Mouse (Mus musculus): Measurements from ENCODE around the gene S100a5. TPM values are rescaled to one million over a fixed set of nuclear protein-coding genes. Genes with fewer than 3 reads are reported as not detected.
A peak's percentile ranks its signal among the peaks of the same experiment; 100 is the strongest.

The S100a5 gene
- total and polyA plus RNA-seq, 3 experiments: not detected

- TF ChIP-seq EP300 (IDR thresholded peaks at IDR 0.05; ENCODE audit: insufficient read depth, low read depth, low read length): no peak
- no peak for TF ChIP-seq POLR2A (IDR thresholded peaks at IDR 0.05; ENCODE audit: insufficient read depth, low read depth, low read length)
- TF ChIP-seq CTCF (IDR thresholded peaks at IDR 0.05): 0 out of 2 replicates have a peak, but pooled peaks have one; percentile 2
Measured at GRCm38 (mm10) chr3:90607361-90607760, 962 bp upstream of the S100a5 start.

GRCm38 (mm10) chr3:90609102-90609501, 779 bp downstream of the S100a5 start:
- no peaks in the 10 kb centered on the region for H3K36me3 ChIP-seq (ENCODE audit: control insufficient read depth, insufficient read depth, low read length)

More at GRCm38 (mm10) chr3:90607361-90607760, 962 bp upstream of the S100a5 start:
- Histone ChIP-seq H3K4me1 (ENCODE audit: control insufficient read depth, insufficient read depth, low read length) (peaks cover 11% of the 10 kb centered on the region), H3K4me3 (no peak overlapping the region), H3K27me3 (ENCODE audit: control insufficient read depth, insufficient read depth, low read length) (no peaks in the 10 kb centered on the region), H3K27ac (no peak overlapping the region), H3K36me3 (ENCODE audit: control insufficient read depth, insufficient read depth, low read length) (no peaks in the 10 kb centered on the region), H3K79me2 (replicated peaks; ENCODE audit: control insufficient read depth, insufficient read depth, low read length) (no peaks in the 10 kb centered on the region), H3K9ac (ENCODE audit: low read depth, low read length) (no peak overlapping the region)
- DNase-seq: no peak
- 85% methylated on average over 3 of the region's 3 CpGs for whole genome bisulfite sequencing
- intact Hi-C loops (cut with DNase I): no loop called here

DNA sequence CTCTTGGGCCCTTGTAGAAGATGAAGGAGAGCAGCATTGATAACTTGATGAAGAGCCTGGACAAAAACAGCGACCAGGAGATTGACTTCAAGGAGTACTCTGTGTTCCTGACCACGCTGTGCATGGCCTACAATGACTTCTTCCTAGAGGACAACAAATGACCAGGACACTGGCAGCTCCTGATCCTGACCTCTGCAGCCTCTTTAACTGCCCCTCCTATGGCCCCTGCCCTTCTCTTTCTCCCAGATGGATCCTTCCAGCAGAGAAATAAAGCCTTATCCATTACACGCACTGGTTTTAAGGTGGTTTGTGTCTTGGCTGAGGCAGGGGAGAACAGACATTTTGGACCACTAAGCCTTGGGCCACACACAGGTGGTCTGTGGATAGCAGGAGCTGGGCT, 3.2 kb downstream of the S100a5 start:
- no peak overlapping the region for H3K4me3 ChIP-seq
- H3K27ac ChIP-seq: no peak overlapping the region
- H3K36me3 ChIP-seq (ENCODE audit: control insufficient read depth, insufficient read depth, low read length): no peaks in the 10 kb centered on the region
- H3K79me2 ChIP-seq (replicated peaks; ENCODE audit: control insufficient read depth, insufficient read depth, low read length): no peaks in the 10 kb centered on the region
- WGBS: 93% methylated on average over 3 of the region's 3 CpGs
- H3K9ac ChIP-seq (ENCODE audit: low read depth, low read length): no peak overlapping the region
- peaks cover 3% of the 10 kb centered on the region; the same call in 1 of the 2 replicates for H3K4me1 ChIP-seq (ENCODE audit: control insufficient read depth, insufficient read depth, low read length)
- intact Hi-C loops (cut with DNase I): loop anchor here (10.0 kb wide), 1 partner anchor 197 kb away; no protein-coding TSS in a partner anchor
- no peaks in the 10 kb centered on the region for H3K27me3 ChIP-seq (ENCODE audit: control insufficient read depth, insufficient read depth, low read length)
- no peak for TF ChIP-seq EP300 (IDR thresholded peaks at IDR 0.05; ENCODE audit: insufficient read depth, low read depth, low read length)
- TF ChIP-seq CTCF (IDR thresholded peaks at IDR 0.05): no peak
- TF ChIP-seq POLR2A (IDR thresholded peaks at IDR 0.05; ENCODE audit: insufficient read depth, low read depth, low read length): no peak
- DNase-seq: no peak

More at GRCm38 (mm10) chr3:90609102-90609501, 779 bp downstream of the S100a5 start:
- Histone ChIP-seq H3K27ac (no peak overlapping the region), H3K4me1 (ENCODE audit: control insufficient read depth, insufficient read depth, low read length) (peaks cover 9% of the 10 kb centered on the region), H3K4me3 (no peak overlapping the region), H3K79me2 (replicated peaks; ENCODE audit: control insufficient read depth, insufficient read depth, low read length) (no peaks in the 10 kb centered on the region), H3K27me3 (ENCODE audit: control insufficient read depth, insufficient read depth, low read length) (no peaks in the 10 kb centered on the region), H3K9ac (ENCODE audit: low read depth, low read length) (no peak overlapping the region)
- TF ChIP-seq EP300 (IDR thresholded peaks at IDR 0.05; ENCODE audit: insufficient read depth, low read depth, low read length) (no peak), POLR2A (IDR thresholded peaks at IDR 0.05; ENCODE audit: insufficient read depth, low read depth, low read length) (no peak), CTCF (IDR thresholded peaks at IDR 0.05) (no peak)
- intact Hi-C loops (cut with DNase I): no loop called here
- DNase-seq: no peak

DNA sequence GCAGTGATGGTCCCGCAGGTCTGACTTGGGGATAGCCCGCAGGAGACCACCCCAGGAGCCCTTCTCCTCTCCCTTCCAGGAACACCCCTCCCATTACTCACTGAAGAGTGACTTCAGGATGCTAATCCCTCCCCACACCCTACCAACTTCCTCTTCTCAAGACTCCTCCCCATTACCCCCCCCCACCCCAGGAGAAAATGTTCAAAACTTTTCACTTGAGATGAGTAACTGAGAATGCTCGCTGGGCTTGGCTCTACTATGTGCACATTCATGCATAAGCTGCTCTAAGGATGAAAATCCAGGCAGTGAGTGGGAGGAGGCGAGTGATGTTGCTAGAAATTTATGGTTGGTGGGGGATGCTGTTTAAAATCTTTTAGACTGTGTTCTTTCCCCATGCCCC, 3.7 kb downstream of the S100a5 start:
- Histone ChIP-seq H3K4me1 (ENCODE audit: control insufficient read depth, insufficient read depth, low read length) (peaks cover 3% of the 10 kb centered on the region; the same call in 1 of the 2 replicates), H3K79me2 (replicated peaks; ENCODE audit: control insufficient read depth, insufficient read depth, low read length) (no peaks in the 10 kb centered on the region), H3K9ac (ENCODE audit: low read depth, low read length) (no peak overlapping the region), H3K36me3 (ENCODE audit: control insufficient read depth, insufficient read depth, low read length) (no peaks in the 10 kb centered on the region), H3K4me3 (no peak overlapping the region), H3K27ac (peak overlapping the region; percentile 64; the same call in 1 of the 2 replicates), H3K27me3 (ENCODE audit: control insufficient read depth, insufficient read depth, low read length) (no peaks in the 10 kb centered on the region)
- no peak for DNase-seq
- 67% methylated on average over 4 of the region's 4 CpGs for WGBS
- TF ChIP-seq POLR2A (IDR thresholded peaks at IDR 0.05; ENCODE audit: insufficient read depth, low read depth, low read length) (0 out of 2 replicates have a peak, but pooled peaks have one; percentile 20), EP300 (IDR thresholded peaks at IDR 0.05; ENCODE audit: insufficient read depth, low read depth, low read length) (no peak)
- intact Hi-C loops (cut with DNase I): loop anchor here (10.0 kb wide), 1 partner anchor 197 kb away; no protein-coding TSS in a partner anchor

DNA sequence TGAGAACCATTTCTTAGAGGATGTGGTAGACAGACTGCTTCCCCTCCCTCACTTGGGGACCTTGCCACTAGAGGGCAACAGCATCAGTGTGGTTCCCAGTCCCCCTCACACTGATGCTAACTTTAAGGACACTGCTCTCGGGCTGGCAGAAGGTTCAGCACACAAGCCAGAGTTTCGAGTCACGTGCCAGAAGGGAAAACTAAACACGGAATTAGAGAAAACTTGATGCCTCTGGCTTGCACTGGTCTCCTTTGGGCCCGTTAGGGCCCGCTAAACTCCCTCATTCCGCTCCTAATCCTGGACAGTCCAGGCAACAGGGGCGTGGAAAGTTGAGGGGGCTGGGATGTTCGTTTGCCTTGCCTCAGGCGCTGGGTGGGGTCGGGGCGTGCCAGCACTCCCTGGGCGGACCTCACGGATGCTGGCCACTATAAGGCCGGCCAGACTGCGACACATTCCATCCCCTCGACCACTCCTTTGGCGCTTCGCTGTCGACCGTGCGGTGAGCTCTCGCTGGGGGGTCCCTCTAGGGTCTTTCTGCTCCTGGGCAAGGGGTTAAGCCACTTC, 4.5 kb downstream of the S100a5 start, which contains the start of gene S100a6:
TSS of gene S100a6 (plus strand) at position 155 of the 564 bp plus-strand sequence.
- H3K27ac ChIP-seq: peak within 1 kb of the TSS; percentile 64
- H3K9ac ChIP-seq (ENCODE audit: low read depth, low read length): peak within 1 kb of the TSS; percentile 41
- H3K79me2 ChIP-seq (replicated peaks; ENCODE audit: control insufficient read depth, insufficient read depth, low read length): no peaks in the 10 kb centered on the region
- peak; percentile 81 to 84 for DNase-seq
- no peaks in the 10 kb centered on the region for H3K36me3 ChIP-seq (ENCODE audit: control insufficient read depth, insufficient read depth, low read length)
- TF ChIP-seq POLR2A (IDR thresholded peaks at IDR 0.05; ENCODE audit: insufficient read depth, low read depth, low read length) (peak; percentile 84), CTCF (IDR thresholded peaks at IDR 0.05) (peak; percentile 82), EP300 (IDR thresholded peaks at IDR 0.05; ENCODE audit: insufficient read depth, low read depth, low read length) (0 out of 2 replicates have a peak, but pooled peaks have one; percentile 26)
- no peaks in the 10 kb centered on the region for H3K27me3 ChIP-seq (ENCODE audit: control insufficient read depth, insufficient read depth, low read length)
- intact Hi-C loops (cut with DNase I): loop anchor here (10.0 kb wide), 1 partner anchor 198 kb away; no protein-coding TSS in a partner anchor
- 1% methylated on average over 23 of the region's 23 CpGs for WGBS
- H3K4me1 ChIP-seq (ENCODE audit: control insufficient read depth, insufficient read depth, low read length): peaks cover 3% of the 10 kb centered on the region; the same call in 1 of the 2 replicates
- peak within 1 kb of the TSS; percentile 47 for H3K4me3 ChIP-seq
